Mouse (Mus musculus) neural tube, embryonic 11.5 days (tissue): ENCODE measurements at regions not wholly inside any gene's neighbourhood (a gene's known extent, or its start where the extent isn't known, plus 50 kb on each side); places are given as distances from the start of the nearest gene placed in this dataset.

Source experiments
- ATAC-seq: fragments of 200-750 bp; cut with Nextera tagmentation; 2 replicates; pipeline ENCODE4 v1.8.0; 2017; ENCODE audit warnings: moderate number of reproducible peaks, mild to moderate bottlenecking, moderate TSS enrichment, moderate library complexity; ENCODE audit not compliant: insufficient read depth, low FRiP score, low TSS enrichment
- DNase-seq: peaks from one replicate; pipeline ENCODE4 v3.0.0-alpha.2; 2015; ENCODE audit warnings: low spot score
- H3K27ac ChIP-seq: fragments of 300-500 bp; sonication (generic); 2 replicates; pipeline ENCODE4 v1.5.1; 2014; ENCODE audit warnings: low read depth, mild to moderate bottlenecking, low read length
- H3K27me3 ChIP-seq: fragments of 300-500 bp; sonication (generic); 2 replicates; pipeline ENCODE4 v1.6.1; 2014; ENCODE audit warnings: mild to moderate bottlenecking, low read length, mixed read lengths; ENCODE audit not compliant: control insufficient read depth, insufficient read depth
- H3K36me3 ChIP-seq: fragments of 300-500 bp; sonication (generic); 2 replicates; pipeline ENCODE4 v1.6.1; 2014; ENCODE audit warnings: mild to moderate bottlenecking, low read length, moderate library complexity, mixed read lengths; ENCODE audit not compliant: control insufficient read depth, insufficient read depth
- H3K4me1 ChIP-seq: fragments of 300-500 bp; sonication (generic); 2 replicates; pipeline ENCODE4 v1.6.1; 2014; ENCODE audit warnings: low read length, mixed read lengths; ENCODE audit not compliant: control insufficient read depth, insufficient read depth
- H3K4me2 ChIP-seq: fragments of 300-500 bp; sonication (generic); 2 replicates; pipeline ENCODE4 v1.6.1; 2014; ENCODE audit warnings: low read depth, mild to moderate bottlenecking, moderate library complexity
- H3K4me3 ChIP-seq: fragments of 300-500 bp; sonication (generic); 2 replicates; pipeline ENCODE4 v1.5.1; 2014; ENCODE audit warnings: low read depth, low read length
- H3K9ac ChIP-seq: fragments of 300-500 bp; sonication (generic); 2 replicates; pipeline ENCODE4 v1.6.1; 2014; ENCODE audit warnings: mild to moderate bottlenecking, low read length
- H3K9me3 ChIP-seq: fragments of 300-500 bp; sonication (generic); 2 replicates; pipeline ENCODE4 v1.6.1; 2016; ENCODE audit warnings: low read length; ENCODE audit not compliant: control insufficient read depth
- WGBS: fragments of 180-500 bp; shearing (Covaris S2); extraction: QIAGEN DNeasy Blood & Tissue Kit; methylation state at CpG from one replicate; pipeline ENCODE4 v1.1.7; 2014; 5-methylcytosine and 5-hydroxymethylcytosine counted together

DNA sequence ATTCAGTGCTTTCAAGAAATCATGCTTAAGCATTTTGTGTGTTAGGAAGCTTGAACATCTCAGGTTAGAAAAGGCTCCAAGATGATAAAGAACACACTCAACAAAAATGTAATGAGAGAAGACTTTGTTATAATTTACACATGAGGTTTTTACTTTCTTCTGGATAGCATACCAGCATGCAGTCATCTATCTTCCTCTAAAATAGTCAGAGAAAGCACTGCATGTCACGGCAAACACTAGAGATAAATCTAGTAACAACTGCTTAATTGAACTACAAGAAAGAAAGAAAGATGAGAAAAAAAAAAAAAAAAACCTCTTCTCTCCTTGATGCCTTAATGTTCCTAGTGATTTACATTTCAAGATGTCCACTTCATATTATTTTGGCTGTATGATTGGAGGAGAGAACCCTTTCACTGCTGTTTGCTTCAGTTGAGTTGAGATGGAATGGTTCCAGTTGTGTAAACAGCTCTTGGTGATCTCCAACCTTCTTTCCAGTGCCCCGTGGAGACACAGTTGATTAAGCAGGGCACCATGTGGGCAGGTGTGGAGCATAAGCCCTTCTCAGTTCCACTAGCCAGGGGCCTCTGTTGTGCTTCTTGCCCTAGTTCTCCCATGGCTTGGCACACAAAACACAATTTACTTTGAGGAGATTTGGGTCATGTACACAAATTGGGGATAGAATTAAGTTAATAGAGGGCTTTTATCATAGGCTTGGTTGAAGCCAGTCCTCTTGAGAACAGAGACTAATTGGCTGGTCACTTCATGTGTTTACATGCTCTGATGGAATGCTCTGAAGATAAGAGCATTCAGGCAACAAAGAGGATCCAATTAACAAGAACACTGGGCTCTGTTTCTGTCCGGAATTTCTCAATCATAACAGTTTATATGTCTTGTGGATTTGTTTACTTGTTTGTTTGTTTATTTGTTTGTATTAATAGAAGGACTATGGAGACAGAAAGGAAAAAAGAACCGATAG, 81.1 kb upstream of the Sema3d start:
- H3K9ac ChIP-seq = no peak overlapping the region
- 55% methylated on average over 4 of the region's 4 CpGs for WGBS
- no peak for ATAC-seq

DNA sequence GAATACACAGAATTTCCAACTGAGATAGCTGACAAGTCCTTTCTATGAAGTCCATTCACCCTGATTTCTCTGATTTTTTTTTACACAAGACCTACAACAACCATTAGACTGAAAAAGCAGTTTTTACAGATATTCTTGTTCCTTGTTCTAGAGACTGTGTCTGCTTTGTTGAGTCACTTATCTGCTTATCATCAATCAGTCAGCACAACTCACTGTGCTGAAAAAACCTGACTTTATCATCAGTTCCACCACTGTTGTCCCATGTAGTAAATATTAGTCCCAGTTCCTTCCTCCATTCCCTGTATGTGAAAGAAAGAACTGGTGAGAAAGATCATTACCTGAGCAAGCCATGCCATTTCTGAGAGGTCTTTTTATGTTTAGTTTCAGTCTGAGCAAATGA, 73.8 kb upstream of the Sema3d start:
- Histone ChIP-seq H3K9ac (no peak overlapping the region), H3K27ac (no peak overlapping the region), H3K4me1 (no peaks in the 10 kb centered on the region), H3K4me2 (no peak overlapping the region), H3K9me3 (no peaks in the 10 kb centered on the region), H3K4me3 (no peak overlapping the region), H3K36me3 (no peaks in the 10 kb centered on the region), H3K27me3 (no peaks in the 10 kb centered on the region)
- no peak for DNase-seq
- ATAC-seq = no peak

More for the DNA sequence above, 81.1 kb upstream of the Sema3d start:
- H3K27ac ChIP-seq = no peak overlapping the region
- no peak for DNase-seq
- H3K9me3 ChIP-seq = no peaks in the 10 kb centered on the region
- no peaks in the 10 kb centered on the region for H3K4me1 ChIP-seq
- H3K4me2 ChIP-seq = no peak overlapping the region
- H3K27me3 ChIP-seq = no peaks in the 10 kb centered on the region
- H3K4me3 ChIP-seq = no peak overlapping the region
- H3K36me3 ChIP-seq = no peaks in the 10 kb centered on the region

DNA sequence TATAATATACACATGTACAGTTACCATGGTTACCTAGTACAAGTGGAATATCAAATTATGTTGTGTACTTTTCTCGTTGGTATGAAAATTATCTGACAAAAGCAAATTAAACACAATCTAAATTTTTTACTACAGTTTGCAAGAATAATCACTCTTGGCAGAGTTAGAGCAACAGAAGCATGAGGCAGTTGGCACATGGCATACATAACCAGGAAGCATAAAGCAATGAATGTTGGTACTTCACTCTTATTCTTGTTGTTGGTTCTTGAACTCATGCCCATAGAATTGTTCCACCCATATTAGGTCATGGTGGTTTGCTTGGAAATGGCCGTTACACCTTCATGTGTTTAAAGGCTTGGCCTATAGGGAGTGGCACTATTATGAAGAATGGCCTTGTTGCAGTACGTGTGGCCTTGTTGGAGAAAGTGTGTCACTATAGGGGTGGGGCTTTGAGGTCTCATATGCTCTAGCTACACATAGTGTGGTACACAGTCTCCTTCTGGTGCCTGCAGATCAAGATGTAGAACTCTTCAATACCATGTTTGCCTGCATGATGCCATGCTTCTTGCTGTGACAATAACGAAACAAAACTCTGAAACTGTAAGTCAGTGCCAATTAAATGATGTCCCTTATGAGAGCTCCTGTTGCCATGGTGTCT, 50.4 kb upstream of the Sema3d start:
- Histone ChIP-seq H3K27ac (no peak overlapping the region), H3K4me2 (no peak overlapping the region), H3K4me3 (no peak overlapping the region), H3K9ac (no peak overlapping the region), H3K4me1 (no peaks in the 10 kb centered on the region), H3K9me3 (no peaks in the 10 kb centered on the region), H3K27me3 (no peaks in the 10 kb centered on the region), H3K36me3 (no peaks in the 10 kb centered on the region)
- WGBS = 88% methylated on average over 4 of the region's 4 CpGs
- ATAC-seq (no peak), DNase-seq (no peak)
